Comparison of ENCODE assay signal across 12 mouse cellular contexts in the genomic region with DNA sequence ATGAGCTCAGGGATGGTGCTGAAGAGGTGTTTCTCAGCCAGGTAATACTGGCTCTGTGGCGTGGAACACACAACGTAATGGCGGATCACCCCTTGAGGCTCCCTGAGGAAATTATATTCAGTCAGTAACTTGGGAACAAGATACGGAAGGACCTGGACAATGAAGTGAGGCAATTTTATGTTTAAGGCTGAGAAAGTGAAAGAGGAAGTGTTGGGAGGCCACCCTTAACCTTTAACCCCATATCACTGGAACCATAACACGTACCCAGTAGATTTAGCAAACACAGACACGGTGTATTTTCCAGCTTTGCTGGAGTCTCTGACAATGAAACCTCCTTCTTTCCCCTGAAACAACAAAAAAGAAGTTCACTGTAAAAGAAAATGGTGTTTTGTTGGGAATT.
"Had no signal": no experiment of that assay in that cellular context is flagged by ENCODE, and none has a peak within 500 bp of the region (broad histone marks: within the 10 kb centered on the region; RNA-seq: fewer than 3 reads in every experiment).

No protein-coding gene starts in this region.

- ATAC-seq: midbrain, embryonic 15.5 days had no signal

- H3K4me1 ChIP-seq: kidney, embryonic 15.5 days; limb, embryonic 10.5 days; midbrain, embryonic 15.5 days; neural tube, embryonic 13.5 days had no signal

- H3K9me3 ChIP-seq: kidney, embryonic 15.5 days; limb, embryonic 10.5 days; megakaryocyte, embryonic 14.5 days; midbrain, embryonic 15.5 days; neural tube, embryonic 13.5 days had no signal

- H3K27ac ChIP-seq: kidney, embryonic 15.5 days; limb, embryonic 10.5 days; liver, embryonic 14.5 days; midbrain, embryonic 15.5 days; neural tube, embryonic 13.5 days had no signal

- DNase-seq: kidney, adult 18-20 months; kidney, postnatal 14 days; lung, embryonic 14.5 days; right cerebral cortex, postnatal 14 days; thymus, postnatal 4 days had no signal

- H3K27me3 ChIP-seq: kidney, embryonic 15.5 days; megakaryocyte, embryonic 14.5 days; midbrain, embryonic 15.5 days had no signal

- H3K4me2 ChIP-seq: kidney, embryonic 15.5 days; lung, embryonic 14.5 days; midbrain, embryonic 11.5 days; midbrain, embryonic 15.5 days; neural tube, embryonic 13.5 days had no signal

- H3K4me3 ChIP-seq: kidney, embryonic 15.5 days; limb, embryonic 10.5 days; megakaryocyte, embryonic 14.5 days; midbrain, embryonic 15.5 days; neural tube, embryonic 13.5 days had no signal

- H3K9ac ChIP-seq: kidney, embryonic 15.5 days; liver, embryonic 14.5 days; lung, embryonic 14.5 days; midbrain, embryonic 15.5 days; neural tube, embryonic 13.5 days had no signal

- H3K36me3 ChIP-seq: kidney, embryonic 15.5 days; limb, embryonic 10.5 days; midbrain, embryonic 15.5 days; neural tube, embryonic 13.5 days had no signal
